Mouse (Mus musculus) lung, adult 2 months (tissue): Measurements from ENCODE around the gene Vwa7.

ENCODE experiments used
- CTCF ChIP-seq: fragments of 200-500 bp; IDR thresholded peaks from 2 replicates; pipeline ENCODE4 v1.5.1; 2011; ENCODE audit warnings: mild to moderate bottlenecking, low read length, control low read depth; ENCODE audit not compliant: insufficient read depth
- POLR2A ChIP-seq: fragments of 200-500 bp; IDR thresholded peaks from 2 replicates; pipeline ENCODE4 v1.6.1; 2011; ENCODE audit warnings: low read depth, mild to moderate bottlenecking, control low read depth, low read length, borderline replicate concordance; ENCODE audit errors: extremely low read depth

DNA sequence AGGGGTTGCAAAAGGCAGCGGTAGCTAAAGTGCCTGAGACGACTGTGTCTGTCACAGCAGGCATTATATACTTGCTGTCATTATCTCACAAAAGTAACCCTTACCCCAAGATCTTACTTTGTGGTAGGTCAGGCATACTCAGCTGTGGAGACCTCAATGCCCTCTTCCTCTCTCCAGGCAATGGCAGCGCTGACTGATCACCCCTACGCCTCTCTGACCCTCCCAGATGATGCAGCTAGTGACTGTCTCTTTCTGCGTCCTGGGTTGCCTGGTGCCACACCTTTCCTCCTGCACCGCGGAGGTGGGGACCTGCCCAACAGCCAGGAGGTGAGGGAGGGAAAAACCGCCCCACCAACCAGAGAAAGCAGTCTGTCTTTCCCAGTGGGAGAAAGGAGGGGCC lies 44.9 kb downstream of the Vwa7 start:
- no peak for TF ChIP-seq CTCF
- no peak for TF ChIP-seq POLR2A
